Mouse (Mus musculus): ENCODE data around the gene Grtp1.

DNA sequence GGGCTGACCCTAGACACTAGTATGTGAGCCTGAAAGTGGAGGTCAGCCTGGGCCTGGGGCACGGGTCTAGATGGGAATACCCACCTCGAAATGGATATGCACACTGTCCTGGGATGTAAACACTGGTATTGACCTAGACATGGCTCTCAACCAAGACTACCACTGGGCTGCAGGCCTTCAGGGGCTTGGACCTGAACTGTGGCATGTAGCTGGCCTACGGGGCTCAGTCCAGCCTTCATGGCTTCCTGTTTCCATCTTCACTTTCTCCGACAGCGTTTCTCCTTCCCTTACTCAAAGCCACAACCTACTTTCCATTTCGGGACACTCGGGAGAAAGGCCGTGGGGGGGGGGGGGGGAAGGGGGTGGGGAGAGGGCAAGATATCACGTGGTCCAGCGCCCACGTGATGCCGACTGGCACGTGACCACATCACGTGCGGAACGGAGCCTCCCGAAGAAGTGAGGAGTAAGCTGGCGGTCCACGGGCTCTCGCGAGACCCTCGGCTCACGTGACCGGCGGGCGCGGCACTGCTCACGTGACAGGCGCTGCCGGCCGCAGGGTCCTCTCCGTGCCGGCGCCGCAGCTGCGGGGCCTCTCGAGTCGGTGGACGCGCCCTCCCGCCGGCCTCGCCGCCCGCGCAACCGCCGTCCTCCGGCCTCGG lies 41.6 kb downstream of the Grtp1 start, which contains the start of gene Lamp1:
- TF ChIP-seq CTCF (IDR thresholded peaks at IDR 0.05; ENCODE audit: low read depth, low read length) (no peak), POLR2A (IDR thresholded peaks at IDR 0.05; ENCODE audit: borderline replicate concordance, low read depth, low read length) (no peak)

Data from bone marrow macrophage, adult 2 months (primary cell).